Mouse (Mus musculus): ENCODE data around the gene Kcnq4. TPM values are rescaled to one million over a fixed set of nuclear protein-coding genes. Genes with fewer than 3 reads are reported as not detected.

The Kcnq4 gene
- 7.4 and 7.8 TPM in 2 replicates for polyA plus RNA-seq (2012; rRNA removed)

- DNase-seq (ENCODE audit: extremely low spot score in 1 of 2, low spot score in 1 of 2) = no peak
Measured at GRCm38 (mm10) chr4:120747941-120748866, at the start of gene Kcnq4. Gene Kcnq4, minus strand, starts transcription at chr4:120748612.

GRCm38 (mm10) chr4:120796687-120797086 lies 48.3 kb upstream of the Kcnq4 start:
- no peak for DNase-seq (ENCODE audit: extremely low spot score in 1 of 2, low spot score in 1 of 2)

GRCm38 (mm10) chr4:120795646-120796045 lies 47.2 kb upstream of the Kcnq4 start:
- no peak for DNase-seq (ENCODE audit: extremely low spot score in 1 of 2, low spot score in 1 of 2)

GRCm38 (mm10) chr4:120792918-120793317 lies 44.5 kb upstream of the Kcnq4 start:
- no peak for DNase-seq (ENCODE audit: extremely low spot score in 1 of 2, low spot score in 1 of 2)

GRCm38 (mm10) chr4:120790027-120790426 lies 41.6 kb upstream of the Kcnq4 start:
- DNase-seq (ENCODE audit: extremely low spot score in 1 of 2, low spot score in 1 of 2) = peak in 1 of 2 experiments; percentile 28

GRCm38 (mm10) chr4:120755801-120756200 lies 7.4 kb upstream of the Kcnq4 start:
- DNase-seq (ENCODE audit: extremely low spot score in 1 of 2, low spot score in 1 of 2) = no peak

GRCm38 (mm10) chr4:120755299-120755698 lies 6.9 kb upstream of the Kcnq4 start:
- peak in 1 of 2 experiments; percentile 84 for DNase-seq (ENCODE audit: extremely low spot score in 1 of 2, low spot score in 1 of 2)

- DNase-seq (ENCODE audit: extremely low spot score in 1 of 2, low spot score in 1 of 2) = no peak
Measured at GRCm38 (mm10) chr4:120749601-120750000, 1.2 kb upstream of the Kcnq4 start.

GRCm38 (mm10) chr4:120747243-120747792 lies 1.1 kb downstream of the Kcnq4 start:
- no peak for DNase-seq (ENCODE audit: extremely low spot score in 1 of 2, low spot score in 1 of 2)

GRCm38 (mm10) chr4:120746552-120747150 lies 1.8 kb downstream of the Kcnq4 start:
- DNase-seq (ENCODE audit: extremely low spot score in 1 of 2, low spot score in 1 of 2) = no peak

- no peak for DNase-seq (ENCODE audit: extremely low spot score in 1 of 2, low spot score in 1 of 2)
Measured at GRCm38 (mm10) chr4:120745731-120746551, 2.5 kb downstream of the Kcnq4 start.

- no peak for DNase-seq (ENCODE audit: extremely low spot score in 1 of 2, low spot score in 1 of 2)
Measured at GRCm38 (mm10) chr4:120743636-120744035, 4.8 kb downstream of the Kcnq4 start.

GRCm38 (mm10) chr4:120741303-120741702 lies 7.1 kb downstream of the Kcnq4 start:
- peak in 1 of 2 experiments; percentile 21 for DNase-seq (ENCODE audit: extremely low spot score in 1 of 2, low spot score in 1 of 2)

- no peak for DNase-seq (ENCODE audit: extremely low spot score in 1 of 2, low spot score in 1 of 2)
Measured at GRCm38 (mm10) chr4:120734012-120734622, 14.3 kb downstream of the Kcnq4 start.

GRCm38 (mm10) chr4:120732737-120733136 lies 15.7 kb downstream of the Kcnq4 start:
- DNase-seq (ENCODE audit: extremely low spot score in 1 of 2, low spot score in 1 of 2) = no peak

GRCm38 (mm10) chr4:120731030-120731644 lies 17.3 kb downstream of the Kcnq4 start:
- peak in 1 of 2 experiments; percentile 47 for DNase-seq (ENCODE audit: extremely low spot score in 1 of 2, low spot score in 1 of 2)

- DNase-seq (ENCODE audit: extremely low spot score in 1 of 2, low spot score in 1 of 2) = no peak
Measured at GRCm38 (mm10) chr4:120730574-120730973, 17.8 kb downstream of the Kcnq4 start.

- DNase-seq (ENCODE audit: extremely low spot score in 1 of 2, low spot score in 1 of 2) = no peak
Measured at GRCm38 (mm10) chr4:120730146-120730545, 18.3 kb downstream of the Kcnq4 start.

GRCm38 (mm10) chr4:120729441-120729840 lies 19.0 kb downstream of the Kcnq4 start:
- no peak for DNase-seq (ENCODE audit: extremely low spot score in 1 of 2, low spot score in 1 of 2)

- DNase-seq (ENCODE audit: extremely low spot score in 1 of 2, low spot score in 1 of 2) = no peak
Measured at GRCm38 (mm10) chr4:120727842-120728241, 20.6 kb downstream of the Kcnq4 start.
